Mouse (Mus musculus): ENCODE results near the gene Iqgap3. TPM values are rescaled to one million over a fixed set of nuclear protein-coding genes. Genes with fewer than 3 reads are reported as not detected.

Gene Iqgap3
- polyA plus RNA-seq (2014; fragmentation: Nextera tagmentation; extraction: Ambion mirVana): 16.8 and 19.1 TPM in 2 replicates

- 21% methylated on average over 33 of the region's 33 CpGs for WGBS
- Histone ChIP-seq H3K4me3 (ENCODE audit: low read depth, low read length) (peak within 1 kb of the TSS; percentile 68), H3K4me1 (replicated peaks; ENCODE audit: control insufficient read depth, insufficient read depth, low read length) (peaks cover 2% of the 10 kb centered on the region; the same call in 1 of the 2 replicates), H3K4me2 (peak within 1 kb of the TSS; percentile 90), H3K27ac (ENCODE audit: low read depth, low read length) (no peak within 1 kb of the TSS), H3K9me3 (ENCODE audit: control insufficient read depth, low read length) (no peaks in the 10 kb centered on the region), H3K36me3 (ENCODE audit: control insufficient read depth, insufficient read depth, low read length) (0 out of 2 replicates have a peak, but pooled peaks cover 2% of the 10 kb centered on the region), H3K9ac (ENCODE audit: low read depth, low read length) (peak within 1 kb of the TSS; percentile 79), H3K27me3 (replicated peaks; ENCODE audit: control insufficient read depth, insufficient read depth, low read length) (no peaks in the 10 kb centered on the region)
- DNase-seq (ENCODE audit: low spot score) (peak; percentile 81), ATAC-seq (replicated peaks; ENCODE audit: low FRiP score) (peak; percentile 87)
Measured at GRCm38 (mm10) chr3:88081345-88082223, at the start of gene Iqgap3. Gene Iqgap3 (plus strand): TSS chr3:88081971.

- Histone ChIP-seq H3K4me3 (ENCODE audit: low read depth, low read length) (no peak overlapping the region), H3K27ac (ENCODE audit: low read depth, low read length) (no peak overlapping the region), H3K27me3 (replicated peaks; ENCODE audit: control insufficient read depth, insufficient read depth, low read length) (peaks cover 32% of the 10 kb centered on the region), H3K36me3 (ENCODE audit: control insufficient read depth, insufficient read depth, low read length) (no peaks in the 10 kb centered on the region), H3K4me2 (no peak overlapping the region), H3K9me3 (ENCODE audit: control insufficient read depth, low read length) (no peaks in the 10 kb centered on the region), H3K9ac (ENCODE audit: low read depth, low read length) (no peak overlapping the region), H3K4me1 (replicated peaks; ENCODE audit: control insufficient read depth, insufficient read depth, low read length) (no peaks in the 10 kb centered on the region)
- 58% methylated on average over 5 of the region's 5 CpGs for WGBS
- DNase-seq (ENCODE audit: low spot score): no peak
- no peak for ATAC-seq (replicated peaks; ENCODE audit: low FRiP score)
Measured at GRCm38 (mm10) chr3:88033506-88033905, 48.3 kb upstream of the Iqgap3 start.

GRCm38 (mm10) chr3:88035561-88036293 lies 46.0 kb upstream of the Iqgap3 start:
- H3K27me3 ChIP-seq (replicated peaks; ENCODE audit: control insufficient read depth, insufficient read depth, low read length): peaks cover 22% of the 10 kb centered on the region
- WGBS: 45% methylated on average over 1 of the region's 1 CpGs
- H3K4me2 ChIP-seq: no peak overlapping the region

DNA sequence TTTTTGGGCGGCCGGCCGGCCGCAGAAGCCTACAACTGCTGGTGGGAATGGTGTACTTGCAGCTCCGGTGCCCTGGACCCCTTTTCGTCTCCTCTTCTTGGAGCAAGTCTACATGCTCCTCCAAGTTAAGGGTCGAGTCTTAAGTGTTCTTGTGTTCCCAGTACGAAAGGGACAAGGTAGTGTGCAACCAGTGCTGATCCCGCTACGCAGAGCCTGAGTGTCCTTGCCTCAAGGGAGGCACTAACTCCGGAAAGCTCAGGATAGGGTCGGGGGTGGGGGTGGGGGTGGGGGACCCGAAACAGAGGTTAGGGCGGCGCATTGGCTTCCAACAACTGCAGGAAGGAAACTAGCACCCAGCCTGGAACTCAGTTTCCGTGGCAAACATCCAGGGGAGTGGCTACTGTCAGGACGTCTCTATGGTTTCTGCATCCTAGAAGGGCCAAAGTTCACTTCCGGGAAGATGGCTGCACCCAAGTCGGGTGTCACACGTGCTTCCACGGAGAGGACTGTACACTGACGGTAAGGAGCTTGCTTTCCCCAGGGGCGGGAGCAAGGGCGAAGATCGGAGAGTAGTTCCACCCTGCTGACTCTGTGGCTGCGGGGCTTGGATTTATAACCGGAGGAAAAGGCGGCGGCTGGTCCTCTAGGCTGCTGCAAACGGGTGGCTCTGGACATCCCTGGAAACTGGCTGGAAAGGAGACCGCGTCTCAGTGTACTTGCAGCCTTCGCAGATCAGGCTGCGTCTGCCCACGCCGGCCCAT lies 38.9 kb upstream of the Iqgap3 start, which contains the start of gene Gpatch4:
Gpatch4 (plus strand) TSS at position 448 of the 761 bp plus-strand sequence.
- peaks cover 5% of the 10 kb centered on the region; the same call in 1 of the 2 replicates for H3K36me3 ChIP-seq (ENCODE audit: control insufficient read depth, insufficient read depth, low read length)
- H3K4me3 ChIP-seq (ENCODE audit: low read depth, low read length): peak within 1 kb of the TSS; percentile 93
- 9% methylated on average over 36 of the region's 36 CpGs for WGBS
- H3K9ac ChIP-seq (ENCODE audit: low read depth, low read length): peak within 1 kb of the TSS; percentile 81
- DNase-seq (ENCODE audit: low spot score): peak; percentile 82
- H3K27me3 ChIP-seq (replicated peaks; ENCODE audit: control insufficient read depth, insufficient read depth, low read length): no peaks in the 10 kb centered on the region; the same call in 1 of the 2 replicates
- peak within 1 kb of the TSS; percentile 55; the same call in 1 of the 2 replicates for H3K27ac ChIP-seq (ENCODE audit: low read depth, low read length)
- peak within 1 kb of the TSS; percentile 87 for H3K4me2 ChIP-seq
- peaks cover 7% of the 10 kb centered on the region; the same call in 1 of the 2 replicates for H3K4me1 ChIP-seq (replicated peaks; ENCODE audit: control insufficient read depth, insufficient read depth, low read length)
- H3K9me3 ChIP-seq (ENCODE audit: control insufficient read depth, low read length): no peaks in the 10 kb centered on the region
- ATAC-seq (replicated peaks; ENCODE audit: low FRiP score): peak; percentile 96

More at GRCm38 (mm10) chr3:88035561-88036293, 46.0 kb upstream of the Iqgap3 start:
- DNase-seq (ENCODE audit: low spot score) (no peak), ATAC-seq (replicated peaks; ENCODE audit: low FRiP score) (no peak)
- Histone ChIP-seq H3K36me3 (ENCODE audit: control insufficient read depth, insufficient read depth, low read length) (no peaks in the 10 kb centered on the region), H3K4me3 (ENCODE audit: low read depth, low read length) (no peak overlapping the region), H3K27ac (ENCODE audit: low read depth, low read length) (no peak overlapping the region), H3K9ac (ENCODE audit: low read depth, low read length) (no peak overlapping the region), H3K9me3 (ENCODE audit: control insufficient read depth, low read length) (no peaks in the 10 kb centered on the region), H3K4me1 (replicated peaks; ENCODE audit: control insufficient read depth, insufficient read depth, low read length) (no peaks in the 10 kb centered on the region)

DNA sequence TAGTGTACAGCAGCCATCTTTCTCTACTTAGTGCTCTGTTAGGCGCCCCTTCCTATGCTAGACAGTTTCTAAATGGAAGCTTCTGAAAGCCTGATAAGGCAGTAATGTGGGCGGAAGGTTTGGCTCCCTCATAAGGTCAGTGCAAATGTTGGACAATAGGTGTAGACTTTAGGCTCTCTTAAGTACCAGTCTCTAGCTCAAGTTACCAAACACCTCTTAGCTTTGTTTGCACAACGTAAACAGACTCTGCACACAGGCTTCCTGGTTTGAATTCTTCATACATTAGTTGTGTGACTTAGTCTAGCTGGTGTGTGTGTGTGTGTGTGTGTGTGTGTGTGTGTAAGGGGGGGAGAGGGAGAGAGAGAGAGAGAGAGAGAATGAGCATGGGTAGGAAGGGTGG lies 32.2 kb upstream of the Iqgap3 start:
- no peak overlapping the region for H3K4me2 ChIP-seq
- H3K4me1 ChIP-seq (replicated peaks; ENCODE audit: control insufficient read depth, insufficient read depth, low read length): 0 out of 2 replicates have a peak, but pooled peaks cover 3% of the 10 kb centered on the region
- H3K4me3 ChIP-seq (ENCODE audit: low read depth, low read length): no peak overlapping the region
- no peak for ATAC-seq (replicated peaks; ENCODE audit: low FRiP score)
- no peak for DNase-seq (ENCODE audit: low spot score)
- H3K9ac ChIP-seq (ENCODE audit: low read depth, low read length): no peak overlapping the region
- H3K9me3 ChIP-seq (ENCODE audit: control insufficient read depth, low read length): no peaks in the 10 kb centered on the region
- H3K36me3 ChIP-seq (ENCODE audit: control insufficient read depth, insufficient read depth, low read length): peaks cover 36% of the 10 kb centered on the region; the same call in 1 of the 2 replicates
- H3K27ac ChIP-seq (ENCODE audit: low read depth, low read length): no peak overlapping the region
- H3K27me3 ChIP-seq (replicated peaks; ENCODE audit: control insufficient read depth, insufficient read depth, low read length): no peaks in the 10 kb centered on the region
- 67% methylated on average over 3 of the region's 3 CpGs for WGBS

- peak overlapping the region; percentile 80 for H3K4me3 ChIP-seq (ENCODE audit: low read depth, low read length)
- H3K27ac ChIP-seq (ENCODE audit: low read depth, low read length): no peak overlapping the region
- H3K4me1 ChIP-seq (replicated peaks; ENCODE audit: control insufficient read depth, insufficient read depth, low read length): peaks cover 8% of the 10 kb centered on the region; the same call in 1 of the 2 replicates
- H3K4me2 ChIP-seq: peak overlapping the region; percentile 89
- ATAC-seq (replicated peaks; ENCODE audit: low FRiP score) (no peak), DNase-seq (ENCODE audit: low spot score) (no peak)
- H3K9ac ChIP-seq (ENCODE audit: low read depth, low read length): peak overlapping the region; percentile 76; the same call in 1 of the 2 replicates
- H3K9me3 ChIP-seq (ENCODE audit: control insufficient read depth, low read length): no peaks in the 10 kb centered on the region
- no peaks in the 10 kb centered on the region for H3K27me3 ChIP-seq (replicated peaks; ENCODE audit: control insufficient read depth, insufficient read depth, low read length)
- peaks cover 28% of the 10 kb centered on the region for H3K36me3 ChIP-seq (ENCODE audit: control insufficient read depth, insufficient read depth, low read length)
- 88% methylated on average over 6 of the region's 6 CpGs for WGBS
Measured at GRCm38 (mm10) chr3:88057030-88057429, 24.7 kb upstream of the Iqgap3 start.

DNA sequence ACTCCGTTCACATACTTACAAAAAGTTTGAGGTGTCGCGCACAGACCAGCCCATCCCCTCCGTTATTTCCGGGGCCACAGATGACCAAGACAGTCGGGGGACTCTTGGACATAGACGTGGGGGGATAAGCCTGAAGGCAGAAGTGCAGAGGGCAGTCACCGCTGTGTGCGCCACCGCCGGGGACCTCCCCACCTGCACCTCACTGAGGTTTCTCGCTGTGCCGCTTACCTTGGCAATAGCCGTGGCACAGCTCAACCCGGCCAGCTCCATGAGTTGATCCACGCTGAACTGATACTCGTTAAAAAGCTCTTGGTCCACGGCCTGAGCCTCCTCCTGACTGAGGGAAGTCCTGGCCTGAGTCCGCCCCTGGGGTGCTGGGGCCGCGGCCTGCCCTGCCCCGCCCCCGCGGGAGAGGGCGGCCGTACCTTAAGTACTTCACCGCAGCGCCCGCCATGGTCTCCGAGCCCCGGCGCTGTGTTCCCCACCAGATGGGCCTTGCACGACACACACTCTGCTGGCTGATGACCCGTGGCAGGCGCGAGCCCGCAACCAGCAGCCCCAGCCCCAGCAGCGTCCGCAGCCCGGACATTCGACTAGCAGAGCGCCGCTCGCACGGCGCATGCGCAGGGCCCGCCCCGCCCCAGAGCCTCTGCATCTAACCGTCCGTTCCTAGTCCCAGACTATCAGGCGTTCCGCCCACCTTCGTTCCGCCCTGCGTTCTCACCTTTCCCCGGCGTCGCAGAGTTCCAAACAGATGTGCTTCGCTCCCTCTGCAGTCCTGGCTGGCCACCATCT lies 23.7 kb upstream of the Iqgap3 start, which contains the start of gene Naxe:
Naxe (minus strand) TSS at position 594 of the 795 bp plus-strand sequence.
- no peaks in the 10 kb centered on the region for H3K27me3 ChIP-seq (replicated peaks; ENCODE audit: control insufficient read depth, insufficient read depth, low read length)
- WGBS: under 1% methylated on average over 60 of the region's 60 CpGs
- H3K27ac ChIP-seq (ENCODE audit: low read depth, low read length): 0 out of 2 replicates have a peak within 1 kb of the TSS, but pooled peaks have one; percentile 46
- peak within 1 kb of the TSS; percentile 89 for H3K4me2 ChIP-seq
- peaks cover 8% of the 10 kb centered on the region; the same call in 1 of the 2 replicates for H3K4me1 ChIP-seq (replicated peaks; ENCODE audit: control insufficient read depth, insufficient read depth, low read length)
- DNase-seq (ENCODE audit: low spot score) (peak; percentile 92), ATAC-seq (replicated peaks; ENCODE audit: low FRiP score) (peak; percentile 93)
- H3K4me3 ChIP-seq (ENCODE audit: low read depth, low read length): peak within 1 kb of the TSS; percentile 80
- H3K9ac ChIP-seq (ENCODE audit: low read depth, low read length): peak within 1 kb of the TSS; percentile 76
- 0 out of 2 replicates have a peak, but pooled peaks cover 3% of the 10 kb centered on the region for H3K9me3 ChIP-seq (ENCODE audit: control insufficient read depth, low read length)
- peaks cover 26% of the 10 kb centered on the region for H3K36me3 ChIP-seq (ENCODE audit: control insufficient read depth, insufficient read depth, low read length)
